Mouse (Mus musculus): ENCODE data around the gene Zfp600. TPM values are rescaled to one million over a fixed set of nuclear protein-coding genes. Genes with fewer than 3 reads are reported as not detected.
A peak's percentile ranks its signal among the peaks of the same experiment; 100 is the strongest.
"Not testable (repeated sequence)": the region's sequence is repeated elsewhere in the genome, so short reads cannot be mapped to it uniquely, and the experiment has no call there.

The Zfp600 gene
- polyA plus RNA-seq (2012; rRNA removed) (not detected in 2 replicates), polyA plus RNA-seq (2014; fragmentation: Nextera tagmentation; extraction: Ambion mirVana) (not detected in 2 replicates)

GRCm38 (mm10) chr4:146156524-146156923 lies at the start of gene Zfp600:
Gene Zfp600 (plus strand): TSS chr4:146156824.
- H3K4me3 ChIP-seq (replicated peaks; ENCODE audit: low read length); H3K9me3 ChIP-seq (ENCODE audit: control insufficient read depth, low read length); H3K36me3 ChIP-seq (ENCODE audit: control insufficient read depth, insufficient read depth, low read length); ATAC-seq (ENCODE audit: low FRiP score, low read depth); H3K9ac ChIP-seq (ENCODE audit: low read depth, low read length, severe bottlenecking); H3K27me3 ChIP-seq (ENCODE audit: control insufficient read depth, insufficient read depth, low read length); H3K4me1 ChIP-seq (ENCODE audit: control insufficient read depth, insufficient read depth, low read length); H3K4me2 ChIP-seq (replicated peaks; ENCODE audit: low read depth, low read length, severe bottlenecking); DNase-seq (ENCODE audit: low spot score); H3K27ac ChIP-seq (replicated peaks; ENCODE audit: low read depth, low read length): not testable (repeated sequence)
- no CpG with 5 or more reads among the region's 6 CpGs for WGBS

- not testable (repeated sequence) for DNase-seq (ENCODE audit: low spot score); H3K9me3 ChIP-seq (ENCODE audit: control insufficient read depth, low read length); H3K4me2 ChIP-seq (replicated peaks; ENCODE audit: low read depth, low read length, severe bottlenecking); H3K4me1 ChIP-seq (ENCODE audit: control insufficient read depth, insufficient read depth, low read length); ATAC-seq (ENCODE audit: low FRiP score, low read depth); H3K27me3 ChIP-seq (ENCODE audit: control insufficient read depth, insufficient read depth, low read length); H3K27ac ChIP-seq (replicated peaks; ENCODE audit: low read depth, low read length); H3K4me3 ChIP-seq (replicated peaks; ENCODE audit: low read length); H3K9ac ChIP-seq (ENCODE audit: low read depth, low read length, severe bottlenecking); H3K36me3 ChIP-seq (ENCODE audit: control insufficient read depth, insufficient read depth, low read length)
- WGBS, result 76% methylated on average over 3 of the region's 4 CpGs
Observed at GRCm38 (mm10) chr4:146162893-146163292, 6.3 kb downstream of the Zfp600 start.

GRCm38 (mm10) chr4:146167202-146167832 lies 10.7 kb downstream of the Zfp600 start:
- not testable (repeated sequence) for H3K27me3 ChIP-seq (ENCODE audit: control insufficient read depth, insufficient read depth, low read length); H3K36me3 ChIP-seq (ENCODE audit: control insufficient read depth, insufficient read depth, low read length); H3K9ac ChIP-seq (ENCODE audit: low read depth, low read length, severe bottlenecking); H3K27ac ChIP-seq (replicated peaks; ENCODE audit: low read depth, low read length); H3K4me3 ChIP-seq (replicated peaks; ENCODE audit: low read length); H3K4me1 ChIP-seq (ENCODE audit: control insufficient read depth, insufficient read depth, low read length); ATAC-seq (ENCODE audit: low FRiP score, low read depth); H3K4me2 ChIP-seq (replicated peaks; ENCODE audit: low read depth, low read length, severe bottlenecking)
- peaks cover 11% of the 10 kb centered on the region for H3K9me3 ChIP-seq (ENCODE audit: control insufficient read depth, low read length)
- WGBS, result 77% methylated on average over 3 of the region's 3 CpGs
- DNase-seq (ENCODE audit: low spot score), result peak; percentile 2

- H3K27me3 ChIP-seq (ENCODE audit: control insufficient read depth, insufficient read depth, low read length); H3K9ac ChIP-seq (ENCODE audit: low read depth, low read length, severe bottlenecking); H3K27ac ChIP-seq (replicated peaks; ENCODE audit: low read depth, low read length); H3K4me3 ChIP-seq (replicated peaks; ENCODE audit: low read length); H3K4me2 ChIP-seq (replicated peaks; ENCODE audit: low read depth, low read length, severe bottlenecking); H3K36me3 ChIP-seq (ENCODE audit: control insufficient read depth, insufficient read depth, low read length); H3K4me1 ChIP-seq (ENCODE audit: control insufficient read depth, insufficient read depth, low read length): not testable (repeated sequence)
- H3K9me3 ChIP-seq (ENCODE audit: control insufficient read depth, low read length), result peaks cover 11% of the 10 kb centered on the region
- WGBS, result 79% methylated on average over 10 of the region's 10 CpGs
- peak; percentile 26 for DNase-seq (ENCODE audit: low spot score)
- 0 out of 2 replicates have a peak, but pooled peaks have one; percentile 41 for ATAC-seq (ENCODE audit: low FRiP score, low read depth)
Observed at GRCm38 (mm10) chr4:146167879-146168532, 11.4 kb downstream of the Zfp600 start.

- not testable (repeated sequence) for H3K27me3 ChIP-seq (ENCODE audit: control insufficient read depth, insufficient read depth, low read length); DNase-seq (ENCODE audit: low spot score); H3K4me3 ChIP-seq (replicated peaks; ENCODE audit: low read length); H3K27ac ChIP-seq (replicated peaks; ENCODE audit: low read depth, low read length); H3K4me1 ChIP-seq (ENCODE audit: control insufficient read depth, insufficient read depth, low read length); H3K36me3 ChIP-seq (ENCODE audit: control insufficient read depth, insufficient read depth, low read length); H3K9ac ChIP-seq (ENCODE audit: low read depth, low read length, severe bottlenecking); H3K4me2 ChIP-seq (replicated peaks; ENCODE audit: low read depth, low read length, severe bottlenecking)
- WGBS, result no CpG with 5 or more reads among the region's 2 CpGs
- H3K9me3 ChIP-seq (ENCODE audit: control insufficient read depth, low read length), result peaks cover 16% of the 10 kb centered on the region
- ATAC-seq (ENCODE audit: low FRiP score, low read depth), result peak; percentile 57
Observed at GRCm38 (mm10) chr4:146168730-146169215, 12.1 kb downstream of the Zfp600 start.

GRCm38 (mm10) chr4:146173378-146174226 lies 17.0 kb downstream of the Zfp600 start:
- H3K4me3 ChIP-seq (replicated peaks; ENCODE audit: low read length); H3K9me3 ChIP-seq (ENCODE audit: control insufficient read depth, low read length); H3K9ac ChIP-seq (ENCODE audit: low read depth, low read length, severe bottlenecking); H3K4me2 ChIP-seq (replicated peaks; ENCODE audit: low read depth, low read length, severe bottlenecking); H3K36me3 ChIP-seq (ENCODE audit: control insufficient read depth, insufficient read depth, low read length); H3K27me3 ChIP-seq (ENCODE audit: control insufficient read depth, insufficient read depth, low read length); H3K4me1 ChIP-seq (ENCODE audit: control insufficient read depth, insufficient read depth, low read length); H3K27ac ChIP-seq (replicated peaks; ENCODE audit: low read depth, low read length): not testable (repeated sequence)
- WGBS, result 56% methylated on average over 3 of the region's 4 CpGs
- peak; percentile 67 for ATAC-seq (ENCODE audit: low FRiP score, low read depth)
- peak; percentile 2 for DNase-seq (ENCODE audit: low spot score)

- not testable (repeated sequence) for H3K4me3 ChIP-seq (replicated peaks; ENCODE audit: low read length); H3K27ac ChIP-seq (replicated peaks; ENCODE audit: low read depth, low read length); H3K4me1 ChIP-seq (ENCODE audit: control insufficient read depth, insufficient read depth, low read length); DNase-seq (ENCODE audit: low spot score); H3K27me3 ChIP-seq (ENCODE audit: control insufficient read depth, insufficient read depth, low read length); H3K36me3 ChIP-seq (ENCODE audit: control insufficient read depth, insufficient read depth, low read length); H3K9ac ChIP-seq (ENCODE audit: low read depth, low read length, severe bottlenecking); H3K9me3 ChIP-seq (ENCODE audit: control insufficient read depth, low read length); H3K4me2 ChIP-seq (replicated peaks; ENCODE audit: low read depth, low read length, severe bottlenecking); ATAC-seq (ENCODE audit: low FRiP score, low read depth)
- WGBS, result 71% methylated on average over 2 of the region's 2 CpGs
Observed at GRCm38 (mm10) chr4:146204357-146204756, 47.7 kb downstream of the Zfp600 start.

All from limb, embryonic 14.5 days (tissue).